Mouse (Mus musculus) limb, embryonic 13.5 days (tissue): ENCODE measurements around the gene Hnrnpul2. TPM values are rescaled to one million over a fixed set of nuclear protein-coding genes. Genes with fewer than 3 reads are reported as not detected.
"Not testable (repeated sequence)": the region's sequence is repeated elsewhere in the genome, so short reads cannot be mapped to it uniquely, and the experiment has no call there.

Experiments used
- ATAC-seq: fragments of 200-750 bp; cut with Nextera tagmentation; 2 replicates; pipeline ENCODE4 v1.8.0; 2017; ENCODE audit warnings: low read depth, moderate number of reproducible peaks, moderate TSS enrichment; ENCODE audit not compliant: low FRiP score
- H3K27ac ChIP-seq: fragments of 300-500 bp; sonication (generic); 2 replicates; pipeline ENCODE4 v1.5.1; 2015; ENCODE audit warnings: inconsistent platforms, mild to moderate bottlenecking, moderate library complexity
- H3K27me3 ChIP-seq: fragments of 300-500 bp; sonication (generic); 2 replicates; pipeline ENCODE4 v1.6.1; 2015; ENCODE audit warnings: mild to moderate bottlenecking, inconsistent platforms
- H3K36me3 ChIP-seq: fragments of 300-500 bp; sonication (generic); 2 replicates; pipeline ENCODE4 v1.6.1; 2015; ENCODE audit warnings: inconsistent platforms, mild to moderate bottlenecking, moderate library complexity
- H3K4me1 ChIP-seq: fragments of 300-500 bp; sonication (generic); 2 replicates; pipeline ENCODE4 v1.6.1; 2015; ENCODE audit warnings: inconsistent platforms
- H3K4me2 ChIP-seq: fragments of 300-500 bp; sonication (generic); replicated peaks from 2 replicates; pipeline ENCODE4 v1.6.1; 2015; ENCODE audit warnings: inconsistent platforms, mild to moderate bottlenecking, moderate library complexity
- H3K4me3 ChIP-seq: fragments of 300-500 bp; sonication (generic); 2 replicates; pipeline ENCODE4 v1.5.1; 2015; ENCODE audit warnings: moderate library complexity, mild to moderate bottlenecking, inconsistent platforms
- H3K9ac ChIP-seq: fragments of 300-500 bp; sonication (generic); 2 replicates; pipeline ENCODE4 v1.6.1; 2015; ENCODE audit warnings: mild to moderate bottlenecking, inconsistent platforms
- H3K9me3 ChIP-seq: fragments of 300-500 bp; sonication (generic); 2 replicates; pipeline ENCODE4 v1.6.1; 2016; ENCODE audit warnings: inconsistent platforms
- WGBS: fragments of 180-500 bp; shearing (Covaris S2); methylation state at CpG from one replicate; pipeline ENCODE4 v1.1.7; 2015; 5-methylcytosine and 5-hydroxymethylcytosine counted together
- polyA plus RNA-seq: library from polyadenylated mRNA; unstranded; fragments of >200 nt; fragmentation: Nextera tagmentation; extraction: Ambion mirVana; gene quantifications from 2 replicates; pipeline ENCODE4 v1.2.1, GENCODE M21; 2015

The Hnrnpul2 gene
- polyA plus RNA-seq, 1 experiment from 2014 or later = 6.3 TPM

DNA sequence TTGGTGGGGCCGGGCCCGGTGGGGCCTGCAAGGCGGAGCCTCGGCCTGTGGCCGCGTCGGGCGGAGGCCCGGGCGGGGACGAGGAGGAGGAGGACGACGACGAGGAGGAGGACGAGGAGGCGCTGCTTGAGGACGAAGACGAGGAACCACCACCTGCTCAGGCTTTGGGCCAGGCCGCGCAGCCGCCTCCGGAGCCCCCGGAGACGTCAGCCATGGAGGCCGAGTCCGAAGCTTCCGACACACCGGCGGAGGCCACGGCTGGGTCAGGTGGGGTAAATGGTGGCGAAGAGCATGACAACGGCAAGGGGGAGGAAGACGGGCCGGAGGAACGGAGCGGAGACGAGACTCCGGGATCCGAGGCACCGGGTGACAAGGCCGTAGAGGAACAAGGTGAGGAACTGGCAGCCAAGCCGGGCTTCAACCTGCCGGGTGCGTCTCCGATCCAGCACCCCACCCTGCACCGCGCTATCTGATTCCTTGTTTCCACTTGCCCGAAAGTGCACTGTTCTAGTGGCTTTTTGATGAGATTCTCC, 680 bp downstream of the Hnrnpul2 start:
- ATAC-seq = peak; percentile 1
- under 1% methylated on average over 48 of the region's 48 CpGs for WGBS
- H3K9me3 ChIP-seq = no peaks in the 10 kb centered on the region
- peaks cover 46% of the 10 kb centered on the region for H3K4me1 ChIP-seq
- H3K36me3 ChIP-seq = peaks cover 42% of the 10 kb centered on the region
- H3K27ac ChIP-seq = peak overlapping the region; percentile 99
- peak overlapping the region; percentile 85 for H3K4me2 ChIP-seq
- no peaks in the 10 kb centered on the region for H3K27me3 ChIP-seq
- peak overlapping the region; percentile 99 for H3K9ac ChIP-seq
- peak overlapping the region; percentile 100 for H3K4me3 ChIP-seq

DNA sequence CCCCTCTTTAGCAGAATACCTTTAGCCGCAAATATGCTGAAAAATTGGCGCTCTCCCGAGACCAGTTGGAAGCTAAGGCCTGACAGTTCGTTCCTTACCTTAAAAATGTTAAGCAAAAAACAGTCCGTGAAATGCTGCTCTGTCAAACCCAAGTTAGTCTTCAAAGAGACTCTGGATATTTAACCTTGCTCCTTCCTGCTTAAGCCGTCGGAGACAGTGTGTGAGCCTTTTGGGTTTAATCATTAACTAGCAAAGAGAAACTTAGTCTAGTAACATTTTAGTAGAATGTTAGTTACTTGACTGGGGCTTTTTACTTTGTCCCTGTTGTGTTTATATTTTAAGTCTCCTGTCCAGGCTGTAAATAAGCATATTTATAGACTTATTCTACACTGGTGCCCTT, 1.3 kb downstream of the Hnrnpul2 start:
- no peak overlapping the region for H3K27ac ChIP-seq
- H3K4me3 ChIP-seq = peak overlapping the region; percentile 100

DNA sequence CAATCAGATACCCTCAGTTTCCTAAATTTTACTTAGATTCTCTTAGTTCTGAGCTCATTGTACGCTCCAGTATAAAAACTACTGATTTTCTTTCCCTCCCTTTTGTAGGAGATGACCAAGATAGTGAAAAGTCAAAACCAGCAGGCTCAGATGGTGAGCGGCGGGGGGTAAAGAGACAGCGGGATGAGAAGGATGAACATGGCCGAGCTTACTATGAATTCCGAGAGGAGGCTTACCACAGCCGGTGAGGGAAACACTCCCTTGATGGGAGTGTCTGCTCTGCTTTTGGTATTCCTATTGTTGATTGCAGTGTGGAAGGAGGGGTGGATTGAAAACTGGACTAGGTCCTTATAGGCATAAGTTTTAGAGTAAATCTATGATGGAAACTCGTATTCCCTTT, 2.9 kb downstream of the Hnrnpul2 start:
- Histone ChIP-seq H3K4me2 (peak overlapping the region; percentile 85), H3K27ac (no peak overlapping the region), H3K36me3 (peaks cover 50% of the 10 kb centered on the region), H3K4me1 (peaks cover 27% of the 10 kb centered on the region), H3K9ac (peak overlapping the region; percentile 56), H3K4me3 (peak overlapping the region; percentile 100), H3K9me3 (no peaks in the 10 kb centered on the region), H3K27me3 (no peaks in the 10 kb centered on the region)
- 86% methylated on average over 8 of the region's 8 CpGs for WGBS
- ATAC-seq = no peak

More for the DNA sequence above, 1.3 kb downstream of the Hnrnpul2 start:
- Histone ChIP-seq H3K4me2 (peak overlapping the region; percentile 85), H3K9ac (peak overlapping the region; percentile 99), H3K9me3 (no peaks in the 10 kb centered on the region), H3K27me3 (no peaks in the 10 kb centered on the region), H3K36me3 (peaks cover 43% of the 10 kb centered on the region), H3K4me1 (peaks cover 41% of the 10 kb centered on the region)
- no peak for ATAC-seq
- under 1% methylated on average over 7 of the region's 7 CpGs for WGBS

DNA sequence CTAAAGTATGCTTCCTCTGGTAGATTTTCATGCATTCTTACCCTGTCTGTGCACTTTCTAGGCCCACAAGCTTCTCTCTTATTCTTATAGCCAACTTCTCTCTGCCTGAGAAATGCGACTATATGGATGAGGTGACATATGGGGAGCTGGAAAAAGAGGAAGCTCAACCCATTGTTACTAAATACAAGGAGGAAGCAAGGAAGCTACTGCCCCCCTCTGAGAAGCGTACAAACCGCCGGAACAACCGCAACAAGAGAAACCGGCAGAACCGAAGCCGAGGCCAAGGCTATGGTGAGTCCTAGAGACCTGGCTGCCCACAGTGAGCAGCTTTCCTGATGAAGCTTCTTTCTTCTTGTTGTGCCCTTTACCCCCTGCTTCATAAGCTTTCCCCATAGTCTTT, 9.8 kb downstream of the Hnrnpul2 start, which contains the start of gene AC129217.1:
Gene AC129217.1 (plus strand): TSS at position 114 of the 400 bp plus-strand sequence.
- H3K36me3 ChIP-seq = peaks cover 99% of the 10 kb centered on the region
- H3K4me2 ChIP-seq = no peak within 1 kb of the TSS
- H3K9me3 ChIP-seq = no peaks in the 10 kb centered on the region
- H3K27me3 ChIP-seq = no peaks in the 10 kb centered on the region
- H3K27ac ChIP-seq = no peak within 1 kb of the TSS
- ATAC-seq = no peak
- peak within 1 kb of the TSS; percentile 13; the same call in 1 of the 2 replicates for H3K9ac ChIP-seq
- no peak within 1 kb of the TSS for H3K4me3 ChIP-seq
- WGBS = 93% methylated on average over 8 of the region's 8 CpGs
- no peaks in the 10 kb centered on the region for H3K4me1 ChIP-seq

DNA sequence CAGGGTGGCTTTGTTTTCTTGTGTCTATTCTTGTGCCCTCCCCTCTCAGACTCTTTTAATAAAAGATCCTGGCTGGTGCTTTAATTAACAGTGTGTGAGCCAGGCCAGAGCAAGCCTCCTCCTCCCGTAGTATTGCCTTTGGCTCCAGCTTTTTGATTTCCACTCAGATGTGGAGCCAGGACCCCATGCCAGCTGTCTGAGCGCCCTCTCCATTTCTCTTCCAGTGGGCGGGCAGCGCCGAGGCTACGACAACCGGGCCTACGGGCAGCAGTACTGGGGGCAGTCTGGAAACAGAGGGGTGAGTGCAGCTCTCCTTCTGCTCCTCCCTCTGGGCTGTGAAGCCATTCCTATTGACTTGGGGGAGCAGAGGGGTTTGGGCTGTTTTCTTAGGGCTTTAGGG, 10.9 kb downstream of the Hnrnpul2 start:
- Histone ChIP-seq H3K36me3 (peaks cover 99% of the 10 kb centered on the region), H3K27ac (no peak overlapping the region), H3K4me1 (no peaks in the 10 kb centered on the region), H3K9ac (no peak overlapping the region), H3K4me2 (no peak overlapping the region), H3K27me3 (no peaks in the 10 kb centered on the region), H3K4me3 (no peak overlapping the region), H3K9me3 (no peaks in the 10 kb centered on the region)
- ATAC-seq = no peak
- WGBS = 92% methylated on average over 8 of the region's 8 CpGs

DNA sequence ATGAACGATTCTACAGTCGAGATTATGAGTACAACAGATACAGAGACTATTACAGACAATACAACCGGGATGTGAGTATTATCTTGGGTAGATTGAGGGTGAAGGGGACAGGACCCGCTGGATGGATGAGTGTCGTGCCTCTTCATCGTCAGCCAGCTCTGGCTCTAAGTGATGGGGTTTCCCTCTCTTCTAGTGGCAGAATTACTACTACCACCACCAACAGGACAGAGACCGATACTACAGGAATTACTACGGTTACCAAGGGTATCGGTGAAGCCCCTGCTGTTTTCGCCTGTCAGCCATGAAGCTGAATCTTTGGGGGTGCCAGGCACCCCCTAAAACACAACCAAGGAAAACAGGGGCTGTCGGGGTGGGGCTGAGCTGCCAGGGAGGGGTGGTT, 11.5 kb downstream of the Hnrnpul2 start:
- ATAC-seq = no peak
- Histone ChIP-seq H3K27me3 (no peaks in the 10 kb centered on the region), H3K27ac (no peak overlapping the region), H3K36me3 (peaks cover 96% of the 10 kb centered on the region), H3K4me1 (no peaks in the 10 kb centered on the region), H3K9me3 (no peaks in the 10 kb centered on the region), H3K4me2 (no peak overlapping the region), H3K4me3 (no peak overlapping the region), H3K9ac (no peak overlapping the region)
- WGBS = 84% methylated on average over 11 of the region's 11 CpGs

DNA sequence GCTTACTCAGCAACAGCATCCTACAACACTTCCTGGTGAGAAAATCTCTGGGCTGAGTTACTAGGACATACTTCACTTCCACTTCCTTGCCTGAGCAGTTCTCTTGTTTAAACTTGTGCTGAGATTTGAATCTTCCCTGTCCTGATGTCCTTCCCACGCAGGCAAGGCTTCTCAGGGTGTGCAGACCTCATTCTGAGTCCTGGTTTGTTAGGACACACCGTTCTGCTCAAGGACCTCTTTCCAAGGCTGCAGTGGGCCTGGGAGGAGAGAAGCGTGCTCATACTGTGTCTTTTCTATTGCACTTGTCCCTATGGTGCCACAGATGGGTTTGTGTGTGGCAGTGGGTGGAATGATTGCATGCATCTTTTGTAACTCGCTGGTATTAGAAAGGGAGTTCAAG, 13.2 kb downstream of the Hnrnpul2 start:
- no peaks in the 10 kb centered on the region for H3K9me3 ChIP-seq
- peaks cover 78% of the 10 kb centered on the region for H3K36me3 ChIP-seq
- no peaks in the 10 kb centered on the region for H3K27me3 ChIP-seq
- WGBS = 96% methylated on average over 4 of the region's 4 CpGs
- H3K4me3 ChIP-seq = no peak overlapping the region
- H3K27ac ChIP-seq = no peak overlapping the region
- peaks cover under 1% of the 10 kb centered on the region for H3K4me1 ChIP-seq
- no peak overlapping the region for H3K9ac ChIP-seq
- ATAC-seq = no peak
- no peak overlapping the region for H3K4me2 ChIP-seq

DNA sequence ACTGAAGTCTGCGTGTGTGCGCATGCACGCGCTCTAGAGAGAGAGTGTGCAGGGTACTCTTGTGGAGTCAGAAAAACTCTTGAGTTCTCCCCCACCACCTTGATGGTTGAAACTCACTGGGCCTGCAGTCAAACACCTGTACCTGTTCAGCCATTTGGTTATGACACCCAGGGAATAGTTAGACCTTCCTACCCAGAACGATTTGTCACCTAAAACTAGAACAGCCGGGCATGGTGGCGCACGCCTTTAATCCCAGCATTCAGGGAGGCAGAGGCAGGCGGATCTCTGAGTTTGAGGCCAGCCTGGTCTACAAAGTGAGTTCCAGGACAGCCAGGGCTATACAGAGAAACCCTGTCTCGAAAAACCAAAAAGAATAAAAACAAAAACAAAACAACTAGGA, 16.5 kb downstream of the Hnrnpul2 start:
- peak overlapping the region; percentile 96; the same call in 1 of the 2 replicates for H3K27ac ChIP-seq
- not testable (repeated sequence) for H3K4me2 ChIP-seq, H3K9me3 ChIP-seq, H3K27me3 ChIP-seq, ATAC-seq, H3K4me3 ChIP-seq, H3K9ac ChIP-seq
- H3K4me1 ChIP-seq = peaks cover 32% of the 10 kb centered on the region
- H3K36me3 ChIP-seq = peaks cover 48% of the 10 kb centered on the region
- 94% methylated on average over 10 of the region's 10 CpGs for WGBS

DNA sequence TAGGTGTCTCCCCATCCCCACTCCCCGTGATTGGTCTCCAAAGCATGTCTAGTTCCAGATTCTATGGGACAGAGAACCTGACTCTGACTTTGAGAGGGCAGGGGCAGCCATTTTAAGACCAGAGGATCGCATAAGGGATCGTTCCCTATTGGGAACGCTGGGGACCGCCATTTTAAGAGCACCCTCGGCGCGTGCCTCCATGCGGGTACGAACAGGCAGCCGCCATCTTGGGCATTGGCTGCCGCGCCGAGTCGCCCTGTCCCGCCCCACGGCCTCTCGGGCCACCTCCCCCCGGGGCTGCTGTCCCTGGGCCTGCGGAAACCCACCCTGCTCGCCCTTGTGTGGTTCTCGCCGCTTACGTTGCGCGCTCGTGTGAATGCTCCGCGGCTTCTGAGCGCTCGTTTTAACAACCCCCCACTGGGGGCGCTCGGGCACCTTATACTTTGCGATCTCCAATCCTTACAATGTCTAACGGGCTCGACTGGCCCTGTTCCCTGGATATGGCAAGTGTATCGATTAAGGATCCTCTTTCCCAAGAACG, 17.5 kb downstream of the Hnrnpul2 start, which contains the start of gene Bscl2:
Gene Bscl2 (plus strand): TSS at position 217 of the 541 bp plus-strand sequence.
- Histone ChIP-seq H3K4me2 (peak within 1 kb of the TSS; percentile 82), H3K4me1 (peaks cover 32% of the 10 kb centered on the region), H3K4me3 (peak within 1 kb of the TSS; percentile 50), H3K9ac (peak within 1 kb of the TSS; percentile 80), H3K36me3 (peaks cover 41% of the 10 kb centered on the region), H3K9me3 (no peaks in the 10 kb centered on the region), H3K27ac (peak within 1 kb of the TSS; percentile 96), H3K27me3 (no peaks in the 10 kb centered on the region)
- WGBS = under 1% methylated on average over 38 of the region's 38 CpGs
- peak; percentile 76 for ATAC-seq

GRCm38 (mm10) chr19:8838041-8838730, 18.4 kb downstream of the Hnrnpul2 start:
- WGBS = 22% methylated on average over 15 of the region's 15 CpGs
- peak overlapping the region; percentile 50 for H3K4me3 ChIP-seq
- peak overlapping the region; percentile 96 for H3K27ac ChIP-seq
- ATAC-seq = peak; percentile 18; the same call in 1 of the 2 replicates
- peaks cover 32% of the 10 kb centered on the region for H3K4me1 ChIP-seq
- peak overlapping the region; percentile 82 for H3K4me2 ChIP-seq
- H3K9me3 ChIP-seq = no peaks in the 10 kb centered on the region
- H3K9ac ChIP-seq = peak overlapping the region; percentile 80
- H3K27me3 ChIP-seq = no peaks in the 10 kb centered on the region
- H3K36me3 ChIP-seq = peaks cover 40% of the 10 kb centered on the region

DNA sequence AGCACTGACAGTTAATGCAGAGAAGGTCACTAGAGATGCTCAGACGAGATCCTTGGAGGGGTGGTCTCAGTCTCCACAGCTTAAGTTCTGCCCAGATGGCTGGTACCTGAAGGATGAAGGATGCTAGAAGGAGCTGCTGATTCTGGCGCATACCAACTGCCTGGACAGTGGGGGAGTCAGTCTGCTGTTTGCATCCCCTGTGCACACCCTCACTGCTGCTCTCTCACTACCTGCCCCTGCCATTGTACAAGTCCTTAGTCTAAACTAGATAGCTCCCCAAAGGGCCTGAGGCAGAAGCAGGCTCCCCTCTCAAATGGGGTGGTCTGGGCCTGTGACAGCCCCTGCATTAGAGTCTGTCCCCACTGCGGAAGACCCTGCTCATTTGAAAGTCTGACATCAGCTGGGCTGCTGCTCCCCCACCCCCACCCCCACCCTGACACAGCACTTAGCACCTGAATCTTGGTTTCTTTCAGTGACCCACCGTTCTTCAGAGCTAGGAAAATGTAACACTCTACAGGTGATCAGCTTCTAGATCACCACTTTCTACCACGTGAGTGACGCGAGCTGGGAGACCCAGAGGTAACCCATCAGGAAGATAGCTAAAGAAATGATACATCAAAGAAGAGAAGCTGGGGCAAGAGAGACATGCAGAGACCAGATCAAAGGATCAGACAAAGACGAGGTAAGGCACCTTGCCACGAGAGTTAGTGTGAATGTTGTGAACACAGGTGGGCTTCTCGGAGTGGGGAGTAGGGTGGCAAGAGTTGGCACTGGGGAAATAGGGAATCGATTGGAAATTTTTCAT, 19.5 kb downstream of the Hnrnpul2 start, which contains the start of gene Gng3:
Gene Gng3 (minus strand): TSS at position 92 of the 805 bp plus-strand sequence.
- Histone ChIP-seq H3K27me3 (no peaks in the 10 kb centered on the region), H3K4me3 (peak within 1 kb of the TSS; percentile 50), H3K4me2 (peak within 1 kb of the TSS; percentile 82), H3K9me3 (no peaks in the 10 kb centered on the region), H3K27ac (peak within 1 kb of the TSS; percentile 96), H3K36me3 (peaks cover 29% of the 10 kb centered on the region), H3K4me1 (peaks cover 32% of the 10 kb centered on the region), H3K9ac (peak within 1 kb of the TSS; percentile 80)
- no peak for ATAC-seq
- WGBS = 48% methylated on average over 11 of the region's 11 CpGs
